Mouse (Mus musculus) erythroblast, embryonic 14.5 days (primary cell): ENCODE measurements around the gene Ankrd52.

ENCODE experiments used
- GATA1 ChIP-seq: IDR thresholded peaks from 2 replicates; pipeline ENCODE4 v1.6.1; 2012; ENCODE audit warnings: low read length, inconsistent platforms, mixed read lengths
- TAL1 ChIP-seq: IDR thresholded peaks from 3 replicates; pipeline ENCODE4 v1.6.1; 2012; ENCODE audit warnings: low read length, inconsistent platforms, mixed read lengths

DNA sequence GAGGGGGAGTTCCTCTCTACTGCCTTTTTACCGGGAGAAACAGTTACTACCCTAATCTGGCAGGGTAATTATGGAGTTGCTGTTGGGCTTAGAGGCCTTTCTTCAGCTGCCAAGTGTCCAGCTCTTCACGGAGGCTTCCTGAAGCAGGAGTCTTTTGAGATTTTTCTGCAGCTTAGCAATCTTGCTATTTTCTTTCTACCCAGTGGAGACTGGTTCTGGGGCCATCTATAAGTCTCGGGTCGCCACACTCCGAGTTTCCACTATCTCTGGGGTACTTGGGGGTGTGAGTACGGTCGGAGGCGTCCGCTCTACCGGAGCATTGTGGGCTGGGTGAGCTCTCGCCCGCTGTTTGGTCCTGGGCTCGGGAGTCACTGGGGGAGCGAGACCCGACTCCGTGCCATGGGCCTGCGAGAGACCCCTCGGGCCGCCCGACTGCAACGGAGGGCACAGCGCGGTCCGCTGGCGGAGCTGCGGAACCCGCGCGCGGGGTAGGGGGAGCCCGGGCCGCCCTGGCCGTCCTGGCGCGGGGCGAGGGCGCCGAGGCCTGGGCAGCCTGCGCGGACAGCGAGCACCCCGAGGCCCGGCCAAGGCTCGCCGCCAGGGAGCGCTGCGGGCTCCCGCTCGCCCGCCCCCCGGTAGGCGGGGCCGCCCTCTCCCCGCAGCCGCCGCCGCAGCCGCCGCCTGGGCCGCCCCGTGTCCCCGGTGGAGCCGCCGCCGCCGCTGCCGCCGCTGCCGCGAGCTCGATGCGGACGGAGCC is at the start of gene Ankrd52:
- no peak for TF ChIP-seq TAL1
- TF ChIP-seq GATA1: no peak
